Mouse (Mus musculus) heart, embryonic 12.5 days (tissue): Measurements from ENCODE around the gene Notum. TPM values are rescaled to one million over a fixed set of nuclear protein-coding genes. Genes with fewer than 3 reads are reported as not detected.

Experiments
- ATAC-seq: fragments of 200-750 bp; cut with Nextera tagmentation; 2 replicates; pipeline ENCODE4 v1.8.0; 2017; ENCODE audit warnings: moderate TSS enrichment, moderate library complexity; ENCODE audit not compliant: insufficient number of reproducible peaks, low FRiP score
- H3K27ac ChIP-seq: fragments of 300-500 bp; sonication (generic); 2 replicates; pipeline ENCODE4 v1.5.1; 2016; ENCODE audit warnings: mild to moderate bottlenecking, moderate library complexity; ENCODE audit not compliant: poor library complexity, severe bottlenecking
- H3K27me3 ChIP-seq: fragments of 300-500 bp; sonication (generic); replicated peaks from 2 replicates; pipeline ENCODE4 v1.6.1; 2016; ENCODE audit warnings: mild to moderate bottlenecking, moderate library complexity
- H3K36me3 ChIP-seq: fragments of 300-500 bp; sonication (generic); 2 replicates; pipeline ENCODE4 v1.6.1; 2016; ENCODE audit warnings: mild to moderate bottlenecking, moderate library complexity
- H3K4me1 ChIP-seq: fragments of 300-500 bp; sonication (generic); replicated peaks from 2 replicates; pipeline ENCODE4 v1.6.1; 2016; ENCODE audit warnings: mild to moderate bottlenecking
- H3K4me2 ChIP-seq: fragments of 300-500 bp; sonication (generic); 2 replicates; pipeline ENCODE4 v1.6.1; 2016; ENCODE audit warnings: mild to moderate bottlenecking, moderate library complexity
- H3K4me3 ChIP-seq: fragments of 300-500 bp; sonication (generic); 2 replicates; pipeline ENCODE4 v1.5.1; 2016; ENCODE audit warnings: mild to moderate bottlenecking
- H3K9ac ChIP-seq: fragments of 300-500 bp; sonication (generic); 2 replicates; pipeline ENCODE4 v1.6.1; 2016; ENCODE audit warnings: mild to moderate bottlenecking, moderate library complexity
- H3K9me3 ChIP-seq: fragments of 300-500 bp; sonication (generic); replicated peaks from 2 replicates; pipeline ENCODE4 v1.6.1; 2016; ENCODE audit warnings: mild to moderate bottlenecking, moderate library complexity
- WGBS: fragments of 180-500 bp; shearing (Covaris S2); methylation state at CpG from one replicate; pipeline ENCODE4 v1.1.7; 2016; 5-methylcytosine and 5-hydroxymethylcytosine counted together
- polyA plus RNA-seq: library from polyadenylated mRNA; unstranded; fragments of >200 nt; fragmentation: Nextera tagmentation; extraction: Ambion mirVana; gene quantifications from 2 replicates; pipeline ENCODE4 v1.2.1, GENCODE M21; 2016

Notum gene
- 4.7 and 5.2 TPM in 2 replicates for polyA plus RNA-seq

- H3K36me3 ChIP-seq: no peaks in the 10 kb centered on the region
- H3K9me3 ChIP-seq: no peaks in the 10 kb centered on the region
- H3K4me2 ChIP-seq: peak within 1 kb of the TSS; percentile 78
- under 1% methylated on average over 35 of the region's 35 CpGs for WGBS
- H3K27ac ChIP-seq: no peak within 1 kb of the TSS
- peaks cover 93% of the 10 kb centered on the region for H3K27me3 ChIP-seq
- peak within 1 kb of the TSS; percentile 51 for H3K9ac ChIP-seq
- peak within 1 kb of the TSS; percentile 51 for H3K4me3 ChIP-seq
- no peak for ATAC-seq
- peaks cover 42% of the 10 kb centered on the region for H3K4me1 ChIP-seq
Measured at GRCm38 (mm10) chr11:120661076-120661460, at the start of gene Notum. Gene Notum (minus strand): TSS chr11:120661175.

GRCm38 (mm10) chr11:120710672-120711071, 49.7 kb upstream of the Notum start:
- H3K4me3 ChIP-seq: no peak overlapping the region
- peaks cover 44% of the 10 kb centered on the region for H3K4me1 ChIP-seq
- peaks cover 28% of the 10 kb centered on the region for H3K36me3 ChIP-seq
- no peaks in the 10 kb centered on the region for H3K9me3 ChIP-seq
- H3K27ac ChIP-seq: no peak overlapping the region
- WGBS: 77% methylated on average over 5 of the region's 5 CpGs
- no peaks in the 10 kb centered on the region for H3K27me3 ChIP-seq
- no peak for ATAC-seq
- H3K9ac ChIP-seq: no peak overlapping the region
- no peak overlapping the region for H3K4me2 ChIP-seq

GRCm38 (mm10) chr11:120709551-120709950, 48.6 kb upstream of the Notum start:
- Histone ChIP-seq H3K4me1 (peaks cover 49% of the 10 kb centered on the region), H3K9ac (no peak overlapping the region)
- no peak for ATAC-seq

GRCm38 (mm10) chr11:120707969-120708368, 47.0 kb upstream of the Notum start:
- peaks cover 58% of the 10 kb centered on the region for H3K4me1 ChIP-seq
- no peak for ATAC-seq
- H3K9me3 ChIP-seq: no peaks in the 10 kb centered on the region
- H3K36me3 ChIP-seq: peaks cover 27% of the 10 kb centered on the region
- no peak overlapping the region for H3K4me3 ChIP-seq
- H3K9ac ChIP-seq: no peak overlapping the region
- 0 out of 2 replicates have a peak overlapping the region, but pooled peaks have one; percentile 32 for H3K4me2 ChIP-seq
- H3K27ac ChIP-seq: 0 out of 2 replicates have a peak overlapping the region, but pooled peaks have one; percentile 58
- 32% methylated on average over 5 of the region's 5 CpGs for WGBS
- no peaks in the 10 kb centered on the region for H3K27me3 ChIP-seq

More at GRCm38 (mm10) chr11:120709551-120709950, 48.6 kb upstream of the Notum start:
- H3K9me3 ChIP-seq: no peaks in the 10 kb centered on the region
- no peaks in the 10 kb centered on the region for H3K27me3 ChIP-seq
- H3K4me2 ChIP-seq: no peak overlapping the region
- 78% methylated on average over 2 of the region's 2 CpGs for WGBS
- no peak overlapping the region for H3K27ac ChIP-seq
- H3K4me3 ChIP-seq: no peak overlapping the region
- H3K36me3 ChIP-seq: peaks cover 27% of the 10 kb centered on the region

- H3K27ac ChIP-seq: peak overlapping the region; percentile 58
- peaks cover 52% of the 10 kb centered on the region for H3K4me1 ChIP-seq
- H3K36me3 ChIP-seq: peaks cover 31% of the 10 kb centered on the region
- H3K9ac ChIP-seq: peak overlapping the region; percentile 62
- ATAC-seq: no peak
- no peak overlapping the region for H3K4me3 ChIP-seq
- WGBS: 20% methylated on average over 12 of the region's 12 CpGs
- H3K4me2 ChIP-seq: peak overlapping the region; percentile 32
- no peaks in the 10 kb centered on the region for H3K27me3 ChIP-seq
- no peaks in the 10 kb centered on the region for H3K9me3 ChIP-seq
Measured at GRCm38 (mm10) chr11:120707225-120707624, 46.2 kb upstream of the Notum start.

GRCm38 (mm10) chr11:120706120-120706519, 45.1 kb upstream of the Notum start:
- Histone ChIP-seq H3K9ac (no peak overlapping the region), H3K4me3 (no peak overlapping the region), H3K27me3 (no peaks in the 10 kb centered on the region), H3K36me3 (peaks cover 40% of the 10 kb centered on the region), H3K4me2 (peak overlapping the region; percentile 37; the same call in 1 of the 2 replicates), H3K9me3 (no peaks in the 10 kb centered on the region), H3K27ac (peak overlapping the region; percentile 83; the same call in 1 of the 2 replicates), H3K4me1 (peaks cover 52% of the 10 kb centered on the region)
- 49% methylated on average over 5 of the region's 5 CpGs for WGBS
- ATAC-seq: no peak

- Histone ChIP-seq H3K4me2 (peak overlapping the region; percentile 37), H3K27me3 (no peaks in the 10 kb centered on the region), H3K9ac (peak overlapping the region; percentile 48), H3K27ac (peak overlapping the region; percentile 83), H3K4me1 (peaks cover 55% of the 10 kb centered on the region), H3K9me3 (no peaks in the 10 kb centered on the region), H3K4me3 (no peak overlapping the region), H3K36me3 (peaks cover 40% of the 10 kb centered on the region)
- 19% methylated on average over 8 of the region's 8 CpGs for WGBS
- peak; percentile 37 for ATAC-seq
Measured at GRCm38 (mm10) chr11:120704486-120705325, 43.7 kb upstream of the Notum start.

GRCm38 (mm10) chr11:120703696-120704454, 42.9 kb upstream of the Notum start:
- ATAC-seq: no peak
- Histone ChIP-seq H3K27me3 (no peaks in the 10 kb centered on the region), H3K9me3 (no peaks in the 10 kb centered on the region), H3K4me1 (peaks cover 64% of the 10 kb centered on the region), H3K4me3 (no peak overlapping the region), H3K36me3 (peaks cover 38% of the 10 kb centered on the region), H3K4me2 (peak overlapping the region; percentile 37), H3K27ac (peak overlapping the region; percentile 83), H3K9ac (peak overlapping the region; percentile 41; the same call in 1 of the 2 replicates)
- WGBS: 41% methylated on average over 15 of the region's 15 CpGs

GRCm38 (mm10) chr11:120697741-120698140, 36.8 kb upstream of the Notum start:
- peak; percentile 66 for ATAC-seq
- Histone ChIP-seq H3K27me3 (no peaks in the 10 kb centered on the region), H3K4me1 (peaks cover 56% of the 10 kb centered on the region), H3K4me3 (no peak overlapping the region), H3K9me3 (no peaks in the 10 kb centered on the region), H3K9ac (0 out of 2 replicates have a peak overlapping the region, but pooled peaks have one; percentile 21), H3K4me2 (no peak overlapping the region), H3K36me3 (peaks cover 51% of the 10 kb centered on the region), H3K27ac (peak overlapping the region; percentile 88)
- WGBS: 27% methylated on average over 10 of the region's 10 CpGs

- peaks cover 44% of the 10 kb centered on the region for H3K36me3 ChIP-seq
- peaks cover 63% of the 10 kb centered on the region for H3K4me1 ChIP-seq
Measured at GRCm38 (mm10) chr11:120696568-120696967, 35.6 kb upstream of the Notum start.

GRCm38 (mm10) chr11:120695641-120696040, 34.7 kb upstream of the Notum start:
- Histone ChIP-seq H3K27ac (peak overlapping the region; percentile 15), H3K4me2 (no peak overlapping the region), H3K9ac (no peak overlapping the region), H3K4me3 (no peak overlapping the region), H3K9me3 (no peaks in the 10 kb centered on the region), H3K4me1 (peaks cover 63% of the 10 kb centered on the region), H3K36me3 (peaks cover 40% of the 10 kb centered on the region), H3K27me3 (no peaks in the 10 kb centered on the region)
- 52% methylated on average over 12 of the region's 12 CpGs for WGBS
- no peak; the same call in 1 of the 2 replicates for ATAC-seq

More at GRCm38 (mm10) chr11:120696568-120696967, 35.6 kb upstream of the Notum start:
- Histone ChIP-seq H3K4me2 (no peak overlapping the region), H3K9ac (no peak overlapping the region), H3K4me3 (no peak overlapping the region), H3K27me3 (no peaks in the 10 kb centered on the region), H3K27ac (no peak overlapping the region), H3K9me3 (no peaks in the 10 kb centered on the region)
- 88% methylated on average over 6 of the region's 6 CpGs for WGBS
- ATAC-seq: no peak
